Mouse (Mus musculus): ENCODE data around the gene Shroom4. TPM values are rescaled to one million over a fixed set of nuclear protein-coding genes. Genes with fewer than 3 reads are reported as not detected.
"Not testable (repeated sequence)": the region's sequence is repeated elsewhere in the genome, so short reads cannot be mapped to it uniquely, and the experiment has no call there.

Shroom4 gene
- polyA plus RNA-seq, 1 experiment: 15.7 TPM

DNA sequence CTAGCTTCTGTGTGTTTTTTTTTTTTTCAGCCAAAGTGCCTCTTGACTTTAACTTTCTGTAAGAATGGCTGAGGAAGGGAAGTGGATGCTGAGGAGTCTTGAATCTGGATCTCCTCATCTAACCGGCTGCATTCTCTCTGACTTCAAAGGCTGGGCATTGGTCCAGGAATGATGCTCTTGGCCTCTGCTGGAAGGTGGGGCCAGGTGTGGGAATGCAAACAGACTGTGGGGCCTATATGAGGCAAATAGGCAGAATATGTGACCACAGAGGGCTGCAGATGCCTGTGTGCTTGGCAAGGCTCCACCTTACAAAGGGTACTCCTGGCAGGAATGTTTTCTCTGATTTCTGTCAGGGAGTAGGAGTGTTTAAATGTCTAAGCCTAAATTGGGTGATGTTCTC is 46.8 kb downstream of the Shroom4 start:
- Histone ChIP-seq H3K27me3 (replicated peaks; ENCODE audit: control insufficient read depth, insufficient read depth, low read length) (no peaks in the 10 kb centered on the region), H3K4me1 (ENCODE audit: control insufficient read depth, insufficient read depth, low read length) (peaks cover 9% of the 10 kb centered on the region), H3K27ac (ENCODE audit: insufficient read depth, low read depth, low read length) (no peak overlapping the region), H3K4me3 (ENCODE audit: insufficient read depth, low read depth, low read length) (no peak overlapping the region), H3K36me3 (ENCODE audit: control insufficient read depth, insufficient read depth, low read length) (no peaks in the 10 kb centered on the region)
- 13% methylated on average over 1 of the region's 1 CpGs for WGBS
- peak; percentile 10 for DNase-seq
- TF ChIP-seq POLR2A (IDR thresholded peaks at IDR 0.05; ENCODE audit: low read depth, low read length) (no peak), CTCF (conservative IDR thresholded peaks at IDR 0.05; ENCODE audit: insufficient read depth, insufficient read length, low read depth, low read length) (no peak)

DNA sequence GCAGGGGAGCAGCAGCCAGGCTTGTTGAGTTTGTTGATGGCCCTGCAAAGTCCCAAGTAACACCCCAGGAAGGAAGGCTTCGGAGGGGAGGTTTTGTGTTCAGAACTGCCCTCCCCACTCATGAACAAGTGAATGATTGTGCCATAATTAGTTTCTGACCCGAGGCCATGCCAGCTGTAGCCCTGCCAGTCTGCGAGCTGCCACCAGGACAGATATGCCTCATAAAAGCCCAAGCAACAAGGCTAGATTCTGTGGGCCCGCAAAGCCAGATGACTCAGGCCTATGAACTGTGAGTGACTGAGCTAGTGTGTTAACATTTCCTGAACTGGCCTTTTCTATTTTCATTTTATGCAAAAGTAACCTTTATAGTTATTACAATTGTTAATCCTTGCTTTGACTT is 48.3 kb downstream of the Shroom4 start:
- Histone ChIP-seq H3K4me1 (ENCODE audit: control insufficient read depth, insufficient read depth, low read length) (peaks cover 9% of the 10 kb centered on the region), H3K4me3 (ENCODE audit: insufficient read depth, low read depth, low read length) (no peak overlapping the region), H3K27me3 (replicated peaks; ENCODE audit: control insufficient read depth, insufficient read depth, low read length) (no peaks in the 10 kb centered on the region), H3K36me3 (ENCODE audit: control insufficient read depth, insufficient read depth, low read length) (no peaks in the 10 kb centered on the region), H3K27ac (ENCODE audit: insufficient read depth, low read depth, low read length) (peak overlapping the region; percentile 38)
- TF ChIP-seq CTCF (conservative IDR thresholded peaks at IDR 0.05; ENCODE audit: insufficient read depth, insufficient read length, low read depth, low read length) (no peak), POLR2A (IDR thresholded peaks at IDR 0.05; ENCODE audit: low read depth, low read length) (no peak)
- DNase-seq: peak; percentile 33
- WGBS: 36% methylated on average over 4 of the region's 4 CpGs

- H3K36me3 ChIP-seq (ENCODE audit: control insufficient read depth, insufficient read depth, low read length): no peaks in the 10 kb centered on the region
- no peak overlapping the region for H3K4me3 ChIP-seq (ENCODE audit: insufficient read depth, low read depth, low read length)
- H3K27me3 ChIP-seq (replicated peaks; ENCODE audit: control insufficient read depth, insufficient read depth, low read length): no peaks in the 10 kb centered on the region
- no peak for DNase-seq
- H3K27ac ChIP-seq (ENCODE audit: insufficient read depth, low read depth, low read length): no peak overlapping the region
- TF ChIP-seq POLR2A (IDR thresholded peaks at IDR 0.05; ENCODE audit: low read depth, low read length) (no peak), CTCF (conservative IDR thresholded peaks at IDR 0.05; ENCODE audit: insufficient read depth, insufficient read length, low read depth, low read length) (no peak)
- H3K4me1 ChIP-seq (ENCODE audit: control insufficient read depth, insufficient read depth, low read length): peaks cover 2% of the 10 kb centered on the region; the same call in 1 of the 2 replicates
- WGBS: 82% methylated on average over 4 of the region's 4 CpGs
These were observed 53.6 kb downstream of the Shroom4 start for GRCm38 (mm10) chrX:6453220-6453619.

DNA sequence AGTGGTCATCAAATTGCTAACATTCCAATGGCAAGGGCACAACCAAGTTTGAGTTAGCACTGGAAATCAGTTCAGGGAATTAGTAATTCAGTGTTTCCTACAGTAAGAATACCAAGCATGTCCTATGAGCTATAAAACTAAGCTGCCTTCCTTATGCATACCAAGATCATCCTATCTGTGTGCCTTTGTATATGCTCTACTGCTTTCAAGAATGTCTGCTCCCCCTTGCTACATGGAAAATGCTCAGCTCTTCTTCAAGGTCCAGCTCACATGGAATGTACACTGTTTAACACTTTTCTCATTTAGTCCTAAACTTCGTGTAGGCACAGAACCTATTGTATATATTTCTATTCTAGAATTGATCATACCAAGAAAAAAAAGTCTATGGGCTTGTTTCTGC is 69.6 kb downstream of the Shroom4 start:
- not testable (repeated sequence) for H3K27ac ChIP-seq (ENCODE audit: insufficient read depth, low read depth, low read length); H3K4me1 ChIP-seq (ENCODE audit: control insufficient read depth, insufficient read depth, low read length); DNase-seq; H3K4me3 ChIP-seq (ENCODE audit: insufficient read depth, low read depth, low read length); H3K27me3 ChIP-seq (replicated peaks; ENCODE audit: control insufficient read depth, insufficient read depth, low read length); H3K36me3 ChIP-seq (ENCODE audit: control insufficient read depth, insufficient read depth, low read length)
- no CpG with 5 or more reads among the region's 1 CpGs for WGBS

- not testable (repeated sequence) for H3K27ac ChIP-seq (ENCODE audit: insufficient read depth, low read depth, low read length); H3K4me1 ChIP-seq (ENCODE audit: control insufficient read depth, insufficient read depth, low read length); H3K27me3 ChIP-seq (replicated peaks; ENCODE audit: control insufficient read depth, insufficient read depth, low read length); H3K4me3 ChIP-seq (ENCODE audit: insufficient read depth, low read depth, low read length); DNase-seq; H3K36me3 ChIP-seq (ENCODE audit: control insufficient read depth, insufficient read depth, low read length)
- no CpG with 5 or more reads among the region's 1 CpGs for WGBS
These were observed 72.9 kb downstream of the Shroom4 start for GRCm38 (mm10) chrX:6472563-6472962.

DNA sequence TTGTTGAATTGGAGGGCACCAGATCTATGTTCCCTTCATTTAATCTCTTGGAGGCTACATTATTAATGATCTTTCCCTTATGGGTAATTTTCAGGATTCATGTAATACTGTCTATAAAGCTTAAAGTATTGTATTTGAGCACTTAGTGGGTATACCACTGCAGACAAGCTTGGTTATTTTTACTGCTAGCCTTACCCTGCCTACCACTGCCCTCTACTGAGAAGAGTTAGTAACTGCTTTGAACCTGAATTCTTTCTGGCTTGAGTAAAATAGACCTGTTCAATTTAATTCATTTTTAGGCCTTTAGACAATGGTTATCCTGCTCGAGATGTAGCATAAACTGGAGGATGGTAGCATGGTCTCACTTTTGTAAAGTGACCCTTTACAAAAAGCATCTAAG is 75.5 kb downstream of the Shroom4 start:
- Histone ChIP-seq H3K36me3 (ENCODE audit: control insufficient read depth, insufficient read depth, low read length) (no peaks in the 10 kb centered on the region), H3K4me1 (ENCODE audit: control insufficient read depth, insufficient read depth, low read length) (no peaks in the 10 kb centered on the region; the same call in 1 of the 2 replicates), H3K27ac (ENCODE audit: insufficient read depth, low read depth, low read length) (no peak overlapping the region), H3K27me3 (replicated peaks; ENCODE audit: control insufficient read depth, insufficient read depth, low read length) (no peaks in the 10 kb centered on the region), H3K4me3 (ENCODE audit: insufficient read depth, low read depth, low read length) (no peak overlapping the region)
- DNase-seq: peak; percentile 34
- WGBS: 13% methylated on average over 1 of the region's 1 CpGs
- no peak for TF ChIP-seq POLR2A (IDR thresholded peaks at IDR 0.05; ENCODE audit: low read depth, low read length)
- no peak for TF ChIP-seq CTCF (conservative IDR thresholded peaks at IDR 0.05; ENCODE audit: insufficient read depth, insufficient read length, low read depth, low read length)

DNA sequence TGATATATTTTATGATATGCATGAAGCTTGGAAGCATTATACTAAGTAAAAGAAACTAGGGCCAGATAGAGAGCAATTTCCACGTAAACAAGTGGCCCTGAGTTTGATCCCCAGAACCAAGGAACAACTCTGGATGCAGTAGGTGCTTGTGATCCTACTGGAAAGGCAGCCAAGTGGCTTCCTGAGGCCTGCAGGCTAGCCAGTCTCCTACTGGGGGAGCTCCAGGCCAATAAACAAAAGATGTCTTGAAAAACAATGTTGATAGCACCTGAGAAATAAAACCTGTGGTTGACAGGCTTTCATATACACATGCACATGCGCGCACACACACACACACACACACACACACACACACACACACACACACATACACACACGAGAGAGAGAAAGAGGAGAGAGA is 82.6 kb downstream of the Shroom4 start:
- no peak for DNase-seq
- TF ChIP-seq POLR2A (IDR thresholded peaks at IDR 0.05; ENCODE audit: low read depth, low read length) (no peak), CTCF (conservative IDR thresholded peaks at IDR 0.05; ENCODE audit: insufficient read depth, insufficient read length, low read depth, low read length) (no peak; the same call in 1 of the 2 replicates)
- Histone ChIP-seq H3K27ac (ENCODE audit: insufficient read depth, low read depth, low read length) (no peak overlapping the region), H3K27me3 (replicated peaks; ENCODE audit: control insufficient read depth, insufficient read depth, low read length) (no peaks in the 10 kb centered on the region), H3K4me1 (ENCODE audit: control insufficient read depth, insufficient read depth, low read length) (no peaks in the 10 kb centered on the region), H3K4me3 (ENCODE audit: insufficient read depth, low read depth, low read length) (no peak overlapping the region), H3K36me3 (ENCODE audit: control insufficient read depth, insufficient read depth, low read length) (no peaks in the 10 kb centered on the region)
- 69% methylated on average over 4 of the region's 4 CpGs for WGBS

DNA sequence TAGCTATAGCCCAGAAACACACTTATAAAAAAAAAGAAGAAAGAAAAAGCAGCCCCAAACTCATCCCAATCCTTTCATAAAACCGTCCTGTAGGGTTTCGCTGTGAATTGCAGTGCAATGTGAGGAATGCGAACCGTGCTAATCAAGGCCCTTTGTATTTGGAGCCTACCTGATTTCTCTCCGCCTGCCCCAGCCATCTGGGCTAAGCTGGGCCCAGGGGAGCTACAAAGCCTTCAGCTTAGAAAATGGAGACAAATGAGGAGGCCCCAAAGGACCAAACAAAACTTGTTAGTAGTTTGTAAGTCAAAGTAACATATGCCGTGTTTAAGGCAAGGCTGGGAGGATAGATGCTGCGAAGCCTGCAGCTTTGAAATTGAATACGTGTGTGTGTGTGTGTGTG is 84.2 kb downstream of the Shroom4 start:
- Histone ChIP-seq H3K27ac (ENCODE audit: insufficient read depth, low read depth, low read length) (no peak overlapping the region), H3K36me3 (ENCODE audit: control insufficient read depth, insufficient read depth, low read length) (no peaks in the 10 kb centered on the region), H3K4me3 (ENCODE audit: insufficient read depth, low read depth, low read length) (no peak overlapping the region), H3K27me3 (replicated peaks; ENCODE audit: control insufficient read depth, insufficient read depth, low read length) (no peaks in the 10 kb centered on the region), H3K4me1 (ENCODE audit: control insufficient read depth, insufficient read depth, low read length) (no peaks in the 10 kb centered on the region)
- no peak for DNase-seq
- TF ChIP-seq POLR2A (IDR thresholded peaks at IDR 0.05; ENCODE audit: low read depth, low read length) (no peak), CTCF (conservative IDR thresholded peaks at IDR 0.05; ENCODE audit: insufficient read depth, insufficient read length, low read depth, low read length) (no peak)
- 69% methylated on average over 8 of the region's 8 CpGs for WGBS

Data from kidney, adult 2 months (tissue).